Mouse (Mus musculus): ENCODE results near the gene Kcp. TPM values are rescaled to one million over a fixed set of nuclear protein-coding genes. Genes with fewer than 3 reads are reported as not detected.

Gene Kcp
- total and polyA plus RNA-seq, 2 experiments from 2014 or later = 7.7 to 27.5 TPM

DNA sequence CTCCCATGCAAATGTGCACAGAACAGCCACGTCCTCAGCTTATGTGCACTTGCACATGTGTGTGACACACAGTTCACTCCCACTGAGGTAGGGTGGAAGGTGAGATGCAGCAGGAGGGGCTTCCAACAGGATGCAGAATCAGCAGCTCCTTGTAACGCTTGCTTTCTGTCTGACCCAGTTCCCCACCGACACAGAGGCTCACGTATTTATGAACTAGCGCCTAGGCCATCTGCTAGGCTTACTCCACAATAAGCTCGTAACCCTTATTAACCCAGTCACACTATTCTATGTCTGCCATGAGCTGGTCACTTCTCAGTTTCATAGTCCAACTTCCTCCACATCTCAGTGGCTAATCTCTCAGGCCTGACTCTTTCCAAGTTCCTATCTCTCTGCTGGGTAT, 32.5 kb upstream of the Kcp start:
- H3K9me3 ChIP-seq (ENCODE audit: low read length) = no peaks in the 10 kb centered on the region
- H3K4me2 ChIP-seq (ENCODE audit: low read depth, low read length) = no peak overlapping the region
- no peak for TF ChIP-seq CTCF (IDR thresholded peaks at IDR 0.05; ENCODE audit: low read depth)
- DNase-seq (ENCODE audit: low spot score) = no peak
- no peak overlapping the region for H3K9ac ChIP-seq (replicated peaks; ENCODE audit: low read length)
- H3K27ac ChIP-seq = no peak overlapping the region
- ATAC-seq = no peak
- 76% methylated on average over 6 of the region's 6 CpGs for WGBS
- no peaks in the 10 kb centered on the region for H3K27me3 ChIP-seq (ENCODE audit: insufficient read depth, low read length)
- H3K4me3 ChIP-seq (ENCODE audit: low read length) = no peak overlapping the region
- H3K36me3 ChIP-seq (ENCODE audit: insufficient read depth, low read length) = peaks cover 35% of the 10 kb centered on the region
- no peaks in the 10 kb centered on the region for H3K4me1 ChIP-seq (ENCODE audit: insufficient read depth, low read length)

DNA sequence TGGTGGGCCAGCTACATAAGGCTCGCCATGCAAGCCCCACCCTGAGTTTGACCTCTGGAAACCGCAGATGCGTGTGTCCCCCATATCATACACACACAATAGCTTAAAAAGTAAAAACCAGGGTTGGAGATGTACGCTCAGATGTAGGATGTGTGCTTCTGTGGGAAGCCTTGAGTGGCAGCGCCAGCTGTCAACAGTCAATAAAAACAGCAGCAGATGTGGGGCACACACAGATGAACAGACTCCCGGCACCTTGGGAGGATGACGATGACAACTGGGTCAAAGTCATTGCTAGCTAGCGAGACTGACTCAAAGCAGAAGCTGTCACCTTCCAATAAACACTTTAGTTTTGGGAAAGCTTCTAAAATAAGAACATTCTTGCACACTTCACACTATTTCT, 31.8 kb upstream of the Kcp start:
- Histone ChIP-seq H3K4me1 (ENCODE audit: insufficient read depth, low read length) (no peaks in the 10 kb centered on the region), H3K9me3 (ENCODE audit: low read length) (no peaks in the 10 kb centered on the region), H3K27me3 (ENCODE audit: insufficient read depth, low read length) (no peaks in the 10 kb centered on the region), H3K27ac (no peak overlapping the region), H3K4me2 (ENCODE audit: low read depth, low read length) (no peak overlapping the region), H3K9ac (replicated peaks; ENCODE audit: low read length) (no peak overlapping the region), H3K36me3 (ENCODE audit: insufficient read depth, low read length) (peaks cover 28% of the 10 kb centered on the region; the same call in 1 of the 2 replicates), H3K4me3 (ENCODE audit: low read length) (no peak overlapping the region)
- TF ChIP-seq CTCF (IDR thresholded peaks at IDR 0.05; ENCODE audit: low read depth) = no peak
- no peak for DNase-seq (ENCODE audit: low spot score)
- 83% methylated on average over 8 of the region's 8 CpGs for WGBS
- ATAC-seq = no peak

- DNase-seq (ENCODE audit: low spot score) = no peak
- Histone ChIP-seq H3K4me2 (ENCODE audit: low read depth, low read length) (no peak overlapping the region), H3K9me3 (ENCODE audit: low read length) (no peaks in the 10 kb centered on the region), H3K4me3 (ENCODE audit: low read length) (no peak overlapping the region), H3K27me3 (ENCODE audit: insufficient read depth, low read length) (no peaks in the 10 kb centered on the region), H3K27ac (no peak overlapping the region), H3K4me1 (ENCODE audit: insufficient read depth, low read length) (no peaks in the 10 kb centered on the region), H3K36me3 (ENCODE audit: insufficient read depth, low read length) (peaks cover 16% of the 10 kb centered on the region; the same call in 1 of the 2 replicates), H3K9ac (replicated peaks; ENCODE audit: low read length) (no peak overlapping the region)
- no peak for TF ChIP-seq CTCF (IDR thresholded peaks at IDR 0.05; ENCODE audit: low read depth)
- 77% methylated on average over 3 of the region's 3 CpGs for WGBS
- no peak for ATAC-seq
Observed at GRCm38 (mm10) chr6:29537221-29537620, 29.5 kb upstream of the Kcp start.

DNA sequence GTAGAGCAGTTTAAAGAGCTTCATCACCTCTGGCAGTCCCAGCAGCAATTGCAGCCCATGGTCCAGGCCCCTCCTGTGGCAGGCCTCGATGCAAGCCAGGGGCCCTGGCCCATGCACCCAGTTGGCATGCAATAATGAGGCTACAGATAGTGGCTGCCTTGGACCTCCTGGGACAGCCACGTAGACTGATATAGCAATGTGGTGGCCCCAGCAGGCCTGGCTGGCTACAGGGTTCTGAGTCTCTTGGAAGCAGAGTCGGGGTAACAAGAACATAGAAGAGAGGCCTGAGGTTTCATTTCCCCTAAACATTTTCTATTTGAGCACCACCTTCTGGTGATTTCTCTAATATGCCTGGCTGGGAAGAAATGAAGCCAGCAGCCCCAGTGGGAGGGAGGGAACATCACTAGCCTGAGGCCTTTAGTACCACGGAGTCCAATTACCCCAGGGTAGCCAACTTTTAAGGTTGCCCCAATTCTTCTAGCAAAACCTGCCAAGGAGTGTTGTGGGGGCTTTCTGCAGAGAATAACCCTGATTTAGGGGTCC, 29.0 kb upstream of the Kcp start:
- Histone ChIP-seq H3K36me3 (ENCODE audit: insufficient read depth, low read length) (peaks cover 16% of the 10 kb centered on the region; the same call in 1 of the 2 replicates), H3K27me3 (ENCODE audit: insufficient read depth, low read length) (no peaks in the 10 kb centered on the region), H3K4me1 (ENCODE audit: insufficient read depth, low read length) (no peaks in the 10 kb centered on the region), H3K4me3 (ENCODE audit: low read length) (no peak overlapping the region), H3K4me2 (ENCODE audit: low read depth, low read length) (no peak overlapping the region), H3K27ac (no peak overlapping the region), H3K9me3 (ENCODE audit: low read length) (no peaks in the 10 kb centered on the region), H3K9ac (replicated peaks; ENCODE audit: low read length) (no peak overlapping the region)
- 0 out of 2 replicates have a peak, but pooled peaks have one; percentile 22 for ATAC-seq
- peak; percentile 55; the same call in 1 of the 2 replicates for TF ChIP-seq CTCF (IDR thresholded peaks at IDR 0.05; ENCODE audit: low read depth)
- peak; percentile 56 for DNase-seq (ENCODE audit: low spot score)
- 62% methylated on average over 4 of the region's 4 CpGs for WGBS

GRCm38 (mm10) chr6:29535316-29535715, 27.6 kb upstream of the Kcp start:
- no peak overlapping the region for H3K4me3 ChIP-seq (ENCODE audit: low read length)
- no peaks in the 10 kb centered on the region for H3K4me1 ChIP-seq (ENCODE audit: insufficient read depth, low read length)
- no peaks in the 10 kb centered on the region for H3K9me3 ChIP-seq (ENCODE audit: low read length)
- no peak for DNase-seq (ENCODE audit: low spot score)
- H3K9ac ChIP-seq (replicated peaks; ENCODE audit: low read length) = no peak overlapping the region
- H3K4me2 ChIP-seq (ENCODE audit: low read depth, low read length) = no peak overlapping the region
- no peak overlapping the region for H3K27ac ChIP-seq
- no peak for TF ChIP-seq CTCF (IDR thresholded peaks at IDR 0.05; ENCODE audit: low read depth)
- no peak for ATAC-seq
- peaks cover 5% of the 10 kb centered on the region; the same call in 1 of the 2 replicates for H3K36me3 ChIP-seq (ENCODE audit: insufficient read depth, low read length)
- WGBS = 70% methylated on average over 6 of the region's 6 CpGs
- peaks cover 6% of the 10 kb centered on the region; the same call in 1 of the 2 replicates for H3K27me3 ChIP-seq (ENCODE audit: insufficient read depth, low read length)

GRCm38 (mm10) chr6:29530050-29530449, 22.3 kb upstream of the Kcp start:
- no peak overlapping the region for H3K4me3 ChIP-seq (ENCODE audit: low read length)
- no peak for TF ChIP-seq CTCF (IDR thresholded peaks at IDR 0.05; ENCODE audit: low read depth)

GRCm38 (mm10) chr6:29529444-29529820, 21.7 kb upstream of the Kcp start:
- no peak overlapping the region for H3K4me2 ChIP-seq (ENCODE audit: low read depth, low read length)
- no peak for TF ChIP-seq CTCF (IDR thresholded peaks at IDR 0.05; ENCODE audit: low read depth)
- peaks cover 5% of the 10 kb centered on the region; the same call in 1 of the 2 replicates for H3K4me1 ChIP-seq (ENCODE audit: insufficient read depth, low read length)
- H3K9me3 ChIP-seq (ENCODE audit: low read length) = no peaks in the 10 kb centered on the region
- H3K27ac ChIP-seq = no peak overlapping the region
- DNase-seq (ENCODE audit: low spot score) = no peak
- WGBS = 29% methylated on average over 2 of the region's 2 CpGs
- no peak for ATAC-seq
- no peaks in the 10 kb centered on the region for H3K36me3 ChIP-seq (ENCODE audit: insufficient read depth, low read length)
- H3K9ac ChIP-seq (replicated peaks; ENCODE audit: low read length) = no peak overlapping the region
- peaks cover 31% of the 10 kb centered on the region for H3K27me3 ChIP-seq (ENCODE audit: insufficient read depth, low read length)
- no peak overlapping the region for H3K4me3 ChIP-seq (ENCODE audit: low read length)

More at GRCm38 (mm10) chr6:29530050-29530449, 22.3 kb upstream of the Kcp start:
- ATAC-seq (no peak), DNase-seq (ENCODE audit: low spot score) (no peak)
- H3K36me3 ChIP-seq (ENCODE audit: insufficient read depth, low read length) = no peaks in the 10 kb centered on the region
- H3K9ac ChIP-seq (replicated peaks; ENCODE audit: low read length) = no peak overlapping the region
- H3K4me2 ChIP-seq (ENCODE audit: low read depth, low read length) = no peak overlapping the region
- no peaks in the 10 kb centered on the region for H3K9me3 ChIP-seq (ENCODE audit: low read length)
- H3K4me1 ChIP-seq (ENCODE audit: insufficient read depth, low read length) = peaks cover 5% of the 10 kb centered on the region; the same call in 1 of the 2 replicates
- H3K27ac ChIP-seq = no peak overlapping the region
- WGBS = 69% methylated on average over 4 of the region's 4 CpGs
- peaks cover 31% of the 10 kb centered on the region for H3K27me3 ChIP-seq (ENCODE audit: insufficient read depth, low read length)

Measured in hindbrain, postnatal 0 days (tissue).